ENCODE assay signal across 8 mouse cellular contexts in genomic region chr4:149564452-149565407, GRCm38 (mm10). TPM values are rescaled to one million over a fixed set of nuclear protein-coding genes. Genes with fewer than 3 reads are reported as not detected.
A peak's percentile ranks its signal among the peaks of the same experiment; 100 is the strongest.
DNase-seq lines count a peak whose midpoint lies in the region; ATAC-seq and TF ChIP-seq lines count a peak whose summit lies in the region.

No protein-coding gene starts in this region.

- H3K36me3 ChIP-seq in forebrain, embryonic 15.5 days, result peaks cover 6% of the 10 kb centered on the region
- H3K36me3 ChIP-seq in hindbrain, embryonic 10.5 days, result peaks cover 30% of the 10 kb centered on the region
- H3K36me3 ChIP-seq in stomach, postnatal 0 days (ENCODE audit: control insufficient read depth, insufficient read depth, low read length), result no peaks in the 10 kb centered on the region

- peak overlapping the region; percentile 27; the same call in 1 of the 2 replicates for H3K4me2 ChIP-seq in forebrain, embryonic 15.5 days (replicated peaks)
- H3K4me2 ChIP-seq in stomach, postnatal 0 days (replicated peaks; ENCODE audit: low read depth), result peak overlapping the region; percentile 32; the same call in 1 of the 2 replicates

- 51% methylated on average over 20 of the region's 20 CpGs for WGBS in forebrain, embryonic 15.5 days
- 71% methylated on average over 20 of the region's 20 CpGs for WGBS in hindbrain, embryonic 10.5 days
- WGBS in stomach, postnatal 0 days, result 37% methylated on average over 20 of the region's 20 CpGs

- H3K27me3 ChIP-seq in forebrain, embryonic 15.5 days, result no peaks in the 10 kb centered on the region
- H3K27me3 ChIP-seq in hindbrain, embryonic 10.5 days (ENCODE audit: insufficient read depth, poor library complexity, severe bottlenecking), result no peaks in the 10 kb centered on the region
- H3K27me3 ChIP-seq in stomach, postnatal 0 days (ENCODE audit: control insufficient read depth, insufficient read depth, low read length), result no peaks in the 10 kb centered on the region

- H3K4me1 ChIP-seq in forebrain, embryonic 15.5 days, result peaks cover 27% of the 10 kb centered on the region
- H3K4me1 ChIP-seq in hindbrain, embryonic 10.5 days (replicated peaks), result peaks cover 52% of the 10 kb centered on the region
- H3K4me1 ChIP-seq in stomach, postnatal 0 days (replicated peaks; ENCODE audit: control insufficient read depth, insufficient read depth), result 0 out of 2 replicates have a peak, but pooled peaks cover 4% of the 10 kb centered on the region

- H3K27ac ChIP-seq in forebrain, embryonic 15.5 days (replicated peaks), result peak overlapping the region; percentile 96
- H3K27ac ChIP-seq in hindbrain, embryonic 10.5 days, result peak overlapping the region; percentile 79
- peak overlapping the region; percentile 45; the same call in 1 of the 2 replicates for H3K27ac ChIP-seq in stomach, postnatal 0 days (replicated peaks)

- H3K9ac ChIP-seq in forebrain, embryonic 15.5 days (replicated peaks), result no peak overlapping the region
- no peak overlapping the region for H3K9ac ChIP-seq in stomach, postnatal 0 days (ENCODE audit: low read length)

- 0 out of 2 replicates have a peak, but pooled peaks cover 4% of the 10 kb centered on the region for H3K9me3 ChIP-seq in forebrain, embryonic 15.5 days
- no peaks in the 10 kb centered on the region; the same call in 1 of the 2 replicates for H3K9me3 ChIP-seq in hindbrain, embryonic 10.5 days
- H3K9me3 ChIP-seq in stomach, postnatal 0 days (ENCODE audit: control insufficient read depth, low read length), result no peaks in the 10 kb centered on the region

- peak; percentile 67 for TF ChIP-seq CTCF in stomach, postnatal 0 days (IDR thresholded peaks at IDR 0.05; ENCODE audit: low read depth)

- 0 out of 2 replicates have a peak overlapping the region, but pooled peaks have one; percentile 6 for H3K4me3 ChIP-seq in forebrain, embryonic 15.5 days
- H3K4me3 ChIP-seq in hindbrain, embryonic 10.5 days, result no peak overlapping the region
- H3K4me3 ChIP-seq in stomach, postnatal 0 days (ENCODE audit: low read depth, low read length), result peak overlapping the region; percentile 10; the same call in 1 of the 2 replicates

- DNase-seq in MN1 (ENCODE audit: low spot score), result peak; percentile 83
- DNase-seq in hindbrain, embryonic 10.5 days (ENCODE audit: low spot score), result peak; percentile 28
- DNase-seq in layer of hippocampus, adult 9-10 months (ENCODE audit: low spot score), result peak; percentile 33
- peak; percentile 78 for DNase-seq in mesoderm, embryonic 11.5 days (ENCODE audit: low read depth, low spot score)
- DNase-seq in stomach, postnatal 0 days (ENCODE audit: low spot score), result peak; percentile 90

- peak; percentile 23 for TF ChIP-seq EP300 in stomach, postnatal 0 days (optimal IDR thresholded peaks at IDR 0.05)

- ATAC-seq in cerebellum, adult (ENCODE audit: insufficient number of reproducible peaks, low FRiP score, low TSS enrichment), result peak; percentile 78
- no peak; the same call in 1 of the 2 replicates for ATAC-seq in forebrain, embryonic 15.5 days (replicated peaks)
- ATAC-seq in stomach, postnatal 0 days (ENCODE audit: low FRiP score, low TSS enrichment), result peak; percentile 86
- no peak for ATAC-seq in inflammation-experienced regulatory T-cells, adult 6 months

RNA-seq across cellular contexts. Expression of gene Clstn1, which starts 21.5 kb away (rescaled TPM):
- 107 and 111 TPM in 2 replicates for polyA plus RNA-seq in forebrain, embryonic 15.5 days (2015; fragmentation: Nextera tagmentation; extraction: Ambion mirVana)
- 36.0 and 57.4 TPM in 2 replicates for polyA plus RNA-seq in hindbrain, embryonic 10.5 days (2016; fragmentation: Nextera tagmentation; extraction: Ambion mirVana)
- 28.6 and 30.5 TPM in 2 replicates for polyA plus RNA-seq in stomach, postnatal 0 days (2015; fragmentation: Nextera tagmentation; extraction: Ambion mirVana)
- polyA plus RNA-seq in inflammation-experienced regulatory T-cells, adult 6 months (2017; shearing (Covaris generic)), result 1 to 10 TPM; 5.4 to 7.5 (median 6.3) TPM

RNA-seq across cellular contexts. Expression of gene Ctnnbip1, which starts 46.7 kb away (rescaled TPM):
- 98.1 and 113 TPM in 2 replicates for polyA plus RNA-seq in forebrain, embryonic 15.5 days (2015; fragmentation: Nextera tagmentation; extraction: Ambion mirVana)
- polyA plus RNA-seq in hindbrain, embryonic 10.5 days (2016; fragmentation: Nextera tagmentation; extraction: Ambion mirVana), result 62.7 and 68.2 TPM in 2 replicates
- 60.1 and 69.5 TPM in 2 replicates for polyA plus RNA-seq in stomach, postnatal 0 days (2015; fragmentation: Nextera tagmentation; extraction: Ambion mirVana)
- polyA plus RNA-seq in inflammation-experienced regulatory T-cells, adult 6 months (2017; shearing (Covaris generic)), result 1 to 10 TPM in 2 of 3 experiments, under 1 TPM in 1; 0.59 to 1.4 (median 1.4) TPM

Comparison
In these comparisons a context has a peak if more than half of its experiments do, and no peak if none do; other contexts are left out.
1. DNase-seq: peak in every context shown above with its lines; median percentile 90 in stomach, postnatal 0 days; 83 in MN1; 78 in mesoderm, embryonic 11.5 days; 33 in layer of hippocampus, adult 9-10 months; 28 in hindbrain, embryonic 10.5 days.
2. ATAC-seq: peak in cerebellum, adult (single experiment) and stomach, postnatal 0 days (single experiment); none in forebrain, embryonic 15.5 days (single experiment) and inflammation-experienced regulatory T-cells, adult 6 months (single experiment).
3. H3K27ac ChIP-seq: peak in every context shown above with its lines; median percentile 96 in forebrain, embryonic 15.5 days; 79 in hindbrain, embryonic 10.5 days; 45 in stomach, postnatal 0 days.
4. RNA of gene Ctnnbip1, which starts 46.7 kb away (polyA plus RNA-seq): 98.1 to 113 TPM in forebrain, embryonic 15.5 days, 62.7 to 68.2 TPM in hindbrain, embryonic 10.5 days and 60.1 to 69.5 TPM in stomach, postnatal 0 days; 0.59 to 1.4 TPM in inflammation-experienced regulatory T-cells, adult 6 months; every median in the first group is over 10 times any median in the second.